Mouse (Mus musculus) inflammation-experienced regulatory T-cells, adult 6 months (primary cell): Measurements from ENCODE around the gene Plekha1. TPM values are rescaled to one million over a fixed set of nuclear protein-coding genes. Genes with fewer than 3 reads are reported as not detected.

ENCODE experiments used
- ATAC-seq: one replicate; pipeline ENCODE4 v1.8.0; 2017
- polyA plus RNA-seq, 3 experiments: library from polyadenylated mRNA; unstranded; fragments of 100-300 nt; shearing (Covaris generic); gene quantifications; one replicate each; pipeline ENCODE4 v1.2.1; 2017

The Plekha1 gene
- polyA plus RNA-seq, 3 experiments from 2014 or later: 13.8 to 36.3 (median 27.6) TPM

DNA sequence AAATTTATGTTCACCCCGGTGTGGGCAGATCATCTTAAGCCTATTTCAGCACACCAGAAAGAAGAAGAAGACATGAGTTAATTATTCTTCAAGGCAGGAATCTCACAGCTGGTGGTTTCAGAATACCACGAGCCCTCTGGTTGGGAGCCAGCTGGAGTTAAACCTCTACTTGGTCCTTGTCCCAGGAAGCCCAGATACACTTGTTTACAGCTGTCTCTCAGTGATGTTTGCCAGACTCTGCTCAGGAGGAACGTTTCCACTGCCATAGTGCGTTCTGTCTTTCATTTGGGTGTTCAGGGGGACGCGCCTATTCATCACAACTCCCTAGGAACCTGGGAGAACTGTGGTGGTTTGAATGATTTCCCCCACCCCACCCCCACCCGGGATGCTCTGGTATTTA lies 94.3 kb downstream of the Plekha1 start:
- ATAC-seq: no peak

- ATAC-seq: no peak
These were observed 95.9 kb downstream of the Plekha1 start for GRCm38 (mm10) chr7:130961429-130961828.

Other genes with a start within 250 kb of the Plekha1 start
- 1 to 10 TPM; 2.1 to 7.9 (median 7.2) TPM for gene Btbd16, start 91.7 kb upstream of the Plekha1 start, polyA plus RNA-seq
- not detected for gene Htra1, start 70.4 kb downstream of the Plekha1 start, polyA plus RNA-seq
- not detected for gene Dmbt1, start 166.3 kb downstream of the Plekha1 start, polyA plus RNA-seq